8 mouse cellular contexts compared by ENCODE assay signal in genomic region chr14:25477268-25477667, GRCm38 (mm10). TPM values are rescaled to one million over a fixed set of nuclear protein-coding genes. Genes with fewer than 3 reads are reported as not detected.
DNase-seq lines count a peak whose midpoint lies in the region; ATAC-seq and TF ChIP-seq lines count a peak whose summit lies in the region.
"Had no signal": no experiment of that assay in that cellular context is flagged by ENCODE, and none has a peak within 500 bp of the region (broad histone marks: within the 10 kb centered on the region; RNA-seq: fewer than 3 reads in every experiment).

No protein-coding gene starts in this region.

- no peak overlapping the region for H3K4me2 ChIP-seq in heart, embryonic 12.5 days
- no peak overlapping the region for H3K4me2 ChIP-seq in liver, postnatal 0 days (ENCODE audit: low read depth, low read length)
- H3K4me2 ChIP-seq in forebrain, embryonic 16.5 days (ENCODE audit: low read length) = no peak overlapping the region
- H3K4me2 ChIP-seq in stomach, embryonic 15.5 days = no peak overlapping the region

- DNase-seq in heart, postnatal 14 days = no peak
- no peak for DNase-seq in liver, postnatal 0 days
- no peak for DNase-seq in liver
- DNase-seq in adrenal gland, adult 2 months = no peak
- DNase-seq: right cerebral cortex, postnatal 14 days had no signal

- peaks cover 99% of the 10 kb centered on the region for H3K4me1 ChIP-seq in heart, embryonic 12.5 days (replicated peaks)
- peaks cover 76% of the 10 kb centered on the region for H3K4me1 ChIP-seq in liver, postnatal 0 days (ENCODE audit: insufficient read depth)
- peaks cover 97% of the 10 kb centered on the region for H3K4me1 ChIP-seq in forebrain, embryonic 16.5 days (replicated peaks; ENCODE audit: control insufficient read depth, insufficient read depth, low read length)
- H3K4me1 ChIP-seq in stomach, embryonic 15.5 days = peaks cover 94% of the 10 kb centered on the region

- TF ChIP-seq EP300 in liver, postnatal 0 days (IDR thresholded peaks at IDR 0.05; ENCODE audit: low read depth) = no peak

- intact Hi-C loops in heart, postnatal 14 days (cut with DNase I) = no loop called here

- H3K36me3 ChIP-seq in heart, embryonic 12.5 days = 0 out of 2 replicates have a peak, but pooled peaks cover 4% of the 10 kb centered on the region
- 0 out of 2 replicates have a peak, but pooled peaks cover 2% of the 10 kb centered on the region for H3K36me3 ChIP-seq in liver, postnatal 0 days (replicated peaks; ENCODE audit: insufficient read depth, low read length)
- no peaks in the 10 kb centered on the region for H3K36me3 ChIP-seq in forebrain, embryonic 16.5 days (ENCODE audit: control insufficient read depth, insufficient read depth)
- H3K36me3 ChIP-seq in stomach, embryonic 15.5 days = no peaks in the 10 kb centered on the region

- peak overlapping the region; percentile 33; the same call in 1 of the 2 replicates for H3K9ac ChIP-seq in heart, embryonic 12.5 days
- no peak overlapping the region for H3K9ac ChIP-seq in liver, postnatal 0 days (replicated peaks)
- H3K9ac ChIP-seq in forebrain, embryonic 16.5 days (replicated peaks; ENCODE audit: low read depth, low read length) = no peak overlapping the region
- H3K9ac ChIP-seq in stomach, embryonic 15.5 days = no peak overlapping the region

- no peak for ATAC-seq in heart, embryonic 12.5 days (ENCODE audit: insufficient number of reproducible peaks, low FRiP score)
- no peak for ATAC-seq in liver, postnatal 0 days
- no peak for ATAC-seq in forebrain, embryonic 16.5 days
- ATAC-seq in stomach, embryonic 15.5 days (ENCODE audit: insufficient read depth, low FRiP score, low read depth) = no peak

- H3K27ac ChIP-seq in heart, embryonic 12.5 days (ENCODE audit: poor library complexity, severe bottlenecking) = peak overlapping the region; percentile 33; the same call in 1 of the 2 replicates
- peak overlapping the region; percentile 11; the same call in 1 of the 2 replicates for H3K27ac ChIP-seq in liver, postnatal 0 days (ENCODE audit: low read depth)
- H3K27ac ChIP-seq in forebrain, embryonic 16.5 days (ENCODE audit: low read length) = peak overlapping the region; percentile 84
- H3K27ac ChIP-seq in stomach, embryonic 15.5 days = peak overlapping the region; percentile 58; the same call in 1 of the 2 replicates

- WGBS in heart, embryonic 12.5 days = 73% methylated on average over 7 of the region's 7 CpGs
- WGBS in liver, postnatal 0 days (ENCODE audit: insufficient replicate concordance) = 71% methylated on average over 7 of the region's 7 CpGs
- 79% methylated on average over 7 of the region's 7 CpGs for WGBS in forebrain, embryonic 16.5 days
- 64% methylated on average over 7 of the region's 7 CpGs for WGBS in stomach, embryonic 15.5 days

- TF ChIP-seq CTCF in liver, postnatal 0 days (IDR thresholded peaks at IDR 0.05; ENCODE audit: low read depth) = no peak

- no peaks in the 10 kb centered on the region for H3K27me3 ChIP-seq in heart, embryonic 12.5 days (replicated peaks)
- no peaks in the 10 kb centered on the region for H3K27me3 ChIP-seq in liver, postnatal 0 days (ENCODE audit: insufficient read depth, low read length)
- no peaks in the 10 kb centered on the region for H3K27me3 ChIP-seq in forebrain, embryonic 16.5 days (replicated peaks; ENCODE audit: control insufficient read depth, insufficient read depth, low read length)
- H3K27me3 ChIP-seq in stomach, embryonic 15.5 days (replicated peaks) = no peaks in the 10 kb centered on the region

- H3K9me3 ChIP-seq in heart, embryonic 12.5 days (replicated peaks) = no peaks in the 10 kb centered on the region
- H3K9me3 ChIP-seq in liver, postnatal 0 days (ENCODE audit: low read length) = no peaks in the 10 kb centered on the region
- H3K9me3 ChIP-seq in forebrain, embryonic 16.5 days (ENCODE audit: control insufficient read depth, low read length) = no peaks in the 10 kb centered on the region
- no peaks in the 10 kb centered on the region for H3K9me3 ChIP-seq in stomach, embryonic 15.5 days

- no peak overlapping the region for H3K4me3 ChIP-seq in heart, embryonic 12.5 days
- no peak overlapping the region for H3K4me3 ChIP-seq in liver, postnatal 0 days (ENCODE audit: low read depth, low read length)
- H3K4me3 ChIP-seq in forebrain, embryonic 16.5 days (replicated peaks; ENCODE audit: low read length) = no peak overlapping the region
- H3K4me3 ChIP-seq in stomach, embryonic 15.5 days (replicated peaks) = no peak overlapping the region

RNA-seq across cellular contexts. Expression of gene Zmiz1, which starts 18.3 kb away (rescaled TPM):
- polyA plus RNA-seq in heart, embryonic 12.5 days (2016; fragmentation: Nextera tagmentation; extraction: Ambion mirVana) = 34.2 and 41.4 TPM in 2 replicates
- total RNA-seq in heart, postnatal 14 days (2021) = 10 to 100 TPM; 53.9 to 59.4 TPM
- polyA plus RNA-seq in liver, postnatal 0 days (2015; fragmentation: Nextera tagmentation; extraction: Ambion mirVana) = 3.6 and 4.3 TPM in 2 replicates
- polyA plus RNA-seq in forebrain, embryonic 16.5 days (2015; fragmentation: Nextera tagmentation; extraction: Ambion mirVana) = 52.6 and 56.6 TPM in 2 replicates
- 29.0 and 31.3 TPM in 2 replicates for polyA plus RNA-seq in stomach, embryonic 15.5 days (2015; fragmentation: Nextera tagmentation; extraction: Ambion mirVana)
- total RNA-seq in adrenal gland, adult 2 months (2021) = 100 to 1,000 TPM in 1 of 2 experiments, 10 to 100 TPM in 1; 90.8 to 142 TPM
- polyA plus RNA-seq in adrenal gland, adult 2 months (2012; rRNA removed) = 72.7 and 95.8 TPM in 2 replicates

Comparison
In these comparisons a context has a peak if more than half of its experiments do, and no peak if none do; other contexts are left out.
1. H3K27ac ChIP-seq: peak in every context shown above with its lines; median percentile 84 in forebrain, embryonic 16.5 days; 58 in stomach, embryonic 15.5 days; 33 in heart, embryonic 12.5 days; 11 in liver, postnatal 0 days.